Mouse (Mus musculus) CH12.LX (cell line): Measurements from ENCODE around the gene Uba3. TPM values are rescaled to one million over a fixed set of nuclear protein-coding genes. Genes with fewer than 3 reads are reported as not detected.
A peak's percentile ranks its signal among the peaks of the same experiment; 100 is the strongest.

Source experiments
- DNase-seq: peaks from one replicate; pipeline ENCODE4 v3.0.0-alpha.2; 2013; ENCODE audit errors: extremely low read depth
- H3K27ac ChIP-seq: 2 replicates; pipeline ENCODE4 v1.5.1; 2012; ENCODE audit warnings: low read depth, mild to moderate bottlenecking, control low read depth, moderate library complexity; ENCODE audit not compliant: insufficient read depth
- H3K27me3 ChIP-seq: replicated peaks from 2 replicates; pipeline ENCODE3; 2012; ENCODE audit warnings: inconsistent platforms
- H3K36me3 ChIP-seq, 2 experiments: replicated peaks in 1 of 2; 2 replicates each; pipeline versions ENCODE3 to v1.6.1; 2012; ENCODE audit warnings: inconsistent platforms in 1 of 2, low read length in 1 of 2, mild to moderate bottlenecking in 1 of 2, mixed read lengths in 1 of 2, moderate library complexity in 1 of 2; ENCODE audit not compliant: control insufficient read depth in 1 of 2, insufficient read depth in 1 of 2
- H3K4me1 ChIP-seq, 2 experiments: 2 replicates each; pipeline ENCODE4 v1.6.1; 2012; ENCODE audit warnings: inconsistent platforms in 1 of 2, moderate library complexity in 1 of 2; ENCODE audit not compliant: insufficient read depth in 2 of 2, control insufficient read depth in 1 of 2
- H3K4me2 ChIP-seq: 2 replicates; pipeline ENCODE4 v1.6.1; 2012; ENCODE audit warnings: low read depth, mild to moderate bottlenecking, control low read depth; ENCODE audit not compliant: poor library complexity, insufficient read depth, severe bottlenecking
- H3K4me3 ChIP-seq, 3 experiments: fragments of 150-350 bp in 1 of 3; sonication (generic) in 1 of 3; replicated peaks in 1 of 3; 2 replicates each; pipeline versions ENCODE3 to v1.5.1; 2011 to 2012; ENCODE audit warnings: low read depth in 2 of 3, low read length in 2 of 3, mild to moderate bottlenecking in 2 of 3, moderate library complexity in 2 of 3, control low read depth in 1 of 3, improper control_type of control experiment in 1 of 3, inconsistent platforms in 1 of 3, mixed read lengths in 1 of 3; ENCODE audit not compliant: poor library complexity in 1 of 3
- H3K79me2 ChIP-seq: replicated peaks from 2 replicates; pipeline ENCODE4 v1.6.1; 2012; ENCODE audit warnings: mild to moderate bottlenecking, moderate library complexity; ENCODE audit not compliant: control insufficient read depth, poor library complexity, insufficient read depth, severe bottlenecking; ENCODE audit errors: extremely low read depth
- H3K9ac ChIP-seq: 2 replicates; pipeline ENCODE4 v1.6.1; 2012; ENCODE audit warnings: low read depth, mild to moderate bottlenecking, control low read depth, moderate library complexity; ENCODE audit not compliant: insufficient read depth
- H3K9me3 ChIP-seq: replicated peaks from 2 replicates; pipeline ENCODE3; 2012; ENCODE audit warnings: low read length, inconsistent platforms, mixed read lengths
- BHLHE40 ChIP-seq: IDR thresholded peaks from 2 replicates; pipeline ENCODE4 v1.6.1; 2011; ENCODE audit warnings: mild to moderate bottlenecking, low read depth, low read length, improper control_type of control experiment
- CHD1 ChIP-seq: IDR thresholded peaks from 2 replicates; pipeline ENCODE4 v1.6.1; 2012; ENCODE audit warnings: low read depth, low read length, improper control_type of control experiment, inconsistent platforms
- CHD2 ChIP-seq: IDR thresholded peaks from 2 replicates; pipeline ENCODE4 v1.6.1; 2011; ENCODE audit warnings: low read length, improper control_type of control experiment
- CTCF ChIP-seq, 2 experiments: IDR thresholded peaks in 1 of 2; conservative IDR thresholded peaks in 1 of 2; 2 replicates each; pipeline ENCODE4 v1.5.1; 2011 to 2012; ENCODE audit warnings: low read depth in 2 of 2, low read length in 2 of 2, improper control_type of control experiment in 1 of 2, inconsistent platforms in 1 of 2, mild to moderate bottlenecking in 1 of 2, moderate library complexity in 1 of 2
- E2F4 ChIP-seq: IDR thresholded peaks from 2 replicates; pipeline ENCODE4 v1.6.1; 2011; ENCODE audit warnings: low read depth, low read length, improper control_type of control experiment; ENCODE audit not compliant: insufficient replicate concordance
- ELF1 ChIP-seq: IDR thresholded peaks from 2 replicates; pipeline ENCODE4 v1.6.1; 2014; ENCODE audit warnings: low read depth, mild to moderate bottlenecking, inconsistent platforms, low read length, improper control_type of control experiment
- ETS1 ChIP-seq: conservative IDR thresholded peaks from 2 replicates; pipeline ENCODE4 v1.6.1; 2012; ENCODE audit warnings: low read depth, mild to moderate bottlenecking, inconsistent platforms, low read length, improper control_type of control experiment, moderate library complexity
- GABPA ChIP-seq: IDR thresholded peaks from 2 replicates; pipeline ENCODE4 v1.6.1; 2012; ENCODE audit warnings: low read depth, low read length, improper control_type of control experiment, inconsistent platforms; ENCODE audit not compliant: insufficient replicate concordance
- HCFC1 ChIP-seq: IDR thresholded peaks from 2 replicates; pipeline ENCODE4 v1.6.1; 2012; ENCODE audit warnings: low read depth, mild to moderate bottlenecking, inconsistent platforms, low read length, improper control_type of control experiment
- IRF4 ChIP-seq: IDR thresholded peaks from 2 replicates; pipeline ENCODE4 v1.6.1; 2014; ENCODE audit warnings: low read depth, mild to moderate bottlenecking, inconsistent platforms, low read length, improper control_type of control experiment
- JUN ChIP-seq: IDR thresholded peaks from 2 replicates; pipeline ENCODE4 v1.6.1; 2011; ENCODE audit warnings: low read depth, mild to moderate bottlenecking, low read length, improper control_type of control experiment, moderate library complexity; ENCODE audit not compliant: insufficient read depth
- JUND ChIP-seq: conservative IDR thresholded peaks from 2 replicates; pipeline ENCODE4 v1.6.1; 2011; ENCODE audit warnings: low read depth, low read length, improper control_type of control experiment
- KAT2A ChIP-seq: IDR thresholded peaks from 2 replicates; pipeline ENCODE4 v1.6.1; 2012; ENCODE audit warnings: low read length, improper control_type of control experiment, inconsistent platforms; ENCODE audit not compliant: insufficient replicate concordance
- MAFK ChIP-seq: IDR thresholded peaks from 2 replicates; pipeline ENCODE4 v1.6.1; 2011; ENCODE audit warnings: low read length, improper control_type of control experiment; ENCODE audit not compliant: insufficient replicate concordance
- MAX ChIP-seq: IDR thresholded peaks from 2 replicates; pipeline ENCODE4 v1.6.1; 2011; ENCODE audit warnings: low read length, improper control_type of control experiment
- MAZ ChIP-seq: IDR thresholded peaks from 2 replicates; pipeline ENCODE4 v1.6.1; 2012; ENCODE audit warnings: low read depth, mild to moderate bottlenecking, inconsistent platforms, low read length, improper control_type of control experiment, moderate library complexity
- MXI1 ChIP-seq: IDR thresholded peaks from 2 replicates; pipeline ENCODE4 v1.6.1; 2011; ENCODE audit warnings: mild to moderate bottlenecking, low read depth, low read length, improper control_type of control experiment
- MYC ChIP-seq: IDR thresholded peaks from 2 replicates; pipeline ENCODE4 v1.6.1; 2011; ENCODE audit warnings: low read depth, mild to moderate bottlenecking, improper control_type of control experiment, low read length
- NELFE ChIP-seq: IDR thresholded peaks from 2 replicates; pipeline ENCODE4 v1.6.1; 2011; ENCODE audit warnings: low read depth, low read length, improper control_type of control experiment
- NRF1 ChIP-seq: IDR thresholded peaks from 2 replicates; pipeline ENCODE4 v1.6.1; 2014; ENCODE audit warnings: low read depth, mild to moderate bottlenecking, inconsistent platforms, low read length, improper control_type of control experiment, moderate library complexity
- PAX5 ChIP-seq: IDR thresholded peaks from 2 replicates; pipeline ENCODE4 v1.6.1; 2012; ENCODE audit warnings: low read length, inconsistent platforms, mixed read lengths
- POLR2A ChIP-seq: IDR thresholded peaks from 2 replicates; pipeline ENCODE4 v1.6.1; 2011; ENCODE audit warnings: low read depth, mild to moderate bottlenecking, improper control_type of control experiment, low read length
- POLR2AphosphoS2 ChIP-seq: IDR thresholded peaks from 2 replicates; pipeline ENCODE4 v1.6.1; 2011; ENCODE audit warnings: low read depth, low read length, improper control_type of control experiment
- RAD21 ChIP-seq: IDR thresholded peaks from 2 replicates; pipeline ENCODE4 v1.6.1; 2011; ENCODE audit warnings: low read depth, mild to moderate bottlenecking, low read length, improper control_type of control experiment, moderate library complexity
- RCOR1 ChIP-seq: conservative IDR thresholded peaks from 2 replicates; pipeline ENCODE4 v1.6.1; 2012; ENCODE audit warnings: low read depth, mild to moderate bottlenecking, inconsistent platforms, low read length, improper control_type of control experiment
- SIN3A ChIP-seq: IDR thresholded peaks from 2 replicates; pipeline ENCODE4 v1.6.1; 2012; ENCODE audit warnings: low read length, improper control_type of control experiment, inconsistent platforms
- TBP ChIP-seq: conservative IDR thresholded peaks from 2 replicates; pipeline ENCODE4 v1.6.1; 2011; ENCODE audit warnings: low read depth, low read length, improper control_type of control experiment
- TCF12 ChIP-seq: IDR thresholded peaks from 2 replicates; pipeline ENCODE4 v1.6.1; 2014; ENCODE audit warnings: low read depth, mild to moderate bottlenecking, inconsistent platforms, low read length, improper control_type of control experiment
- UBTF ChIP-seq: IDR thresholded peaks from 2 replicates; pipeline ENCODE4 v1.6.1; 2012; ENCODE audit warnings: low read depth, mild to moderate bottlenecking, inconsistent platforms, low read length, improper control_type of control experiment, moderate library complexity
- USF1 ChIP-seq: IDR thresholded peaks from 2 replicates; pipeline ENCODE4 v1.6.1; 2014; ENCODE audit warnings: low read depth, mild to moderate bottlenecking, inconsistent platforms, low read length, improper control_type of control experiment
- USF2 ChIP-seq: conservative IDR thresholded peaks from 2 replicates; pipeline ENCODE4 v1.6.1; 2011; ENCODE audit warnings: low read depth, low read length, improper control_type of control experiment
- ZC3H11A ChIP-seq: IDR thresholded peaks from 2 replicates; pipeline ENCODE4 v1.6.1; 2012; ENCODE audit warnings: low read depth, mild to moderate bottlenecking, inconsistent platforms, low read length, improper control_type of control experiment
- ZNF384 ChIP-seq: IDR thresholded peaks from 2 replicates; pipeline ENCODE4 v1.6.1; 2012; ENCODE audit warnings: low read depth, low read length, improper control_type of control experiment, inconsistent platforms
- dilution Hi-C: fragments of 300-500 bp; cut with MboI; formaldehyde crosslinking; loops from 2 replicates; pipeline ENCODE4 v1.14.3; 2020; ENCODE audit warnings: low sequenced_read_pairs; ENCODE audit not compliant: extremely low pct_unique_long_range_greater_than_20kb, extremely low pct_ligation_motif_present
- in situ Hi-C: fragments of 300-500 bp; cut with MboI; formaldehyde crosslinking; loops from 3 replicates; pipeline ENCODE4 v1.14.3; 2019; ENCODE audit warnings: low sequenced_read_pairs, low pct_ligation_motif_present, low pct_unique_long_range_greater_than_20kb, mixed read lengths
- polyA plus RNA-seq: library from polyadenylated mRNA; unstranded; fragments of >175 nt; gene quantifications from 2 replicates; pipeline ENCODE4 v1.2.1, GENCODE M21; 2012; ENCODE audit warnings: low read depth; ENCODE audit not compliant: insufficient read length
- total RNA-seq, 2 experiments: library from RNA; depleted of rRNA; stranded (reverse); fragments of 300-350 nt in 1 of 2; fragments of >200 nt in 1 of 2; gene quantifications; 2 replicates each; pipeline ENCODE4 v1.2.3; 2012 to 2014

Uba3 gene
- total and polyA plus RNA-seq, 3 experiments: 52.7 to 106 (median 55.6) TPM

GRCm38 (mm10) chr6:97150156-97150555 is 55.3 kb downstream of the Uba3 start:
- H3K9me3 ChIP-seq: no peaks in the 10 kb centered on the region
- no peak overlapping the region for H3K9ac ChIP-seq
- no peak for TF ChIP-seq POLR2A
- peak; percentile 13 to 43; a peak in 1 of 4 replicates for TF ChIP-seq CTCF (conservative IDR thresholded peaks at IDR 0.05 in 1 of 2, IDR thresholded peaks at IDR 0.05 in 1 of 2; ENCODE audit: low read depth in 2 of 2, low read length in 2 of 2)
- TF ChIP-seq RAD21: peak; percentile 18
- dilution Hi-C loops: no loop called here
- in situ Hi-C loops: no loop called here
- no peaks in the 10 kb centered on the region for H3K27me3 ChIP-seq
- peak; percentile 20 for DNase-seq
- H3K27ac ChIP-seq: no peak overlapping the region
- peaks cover 3 to 34% of the 10 kb centered on the region in 2 experiments; a peak in 3 of 4 replicates for H3K4me1 ChIP-seq
- H3K79me2 ChIP-seq: no peaks in the 10 kb centered on the region
- peaks cover 8 to 27% of the 10 kb centered on the region in 2 experiments for H3K36me3 ChIP-seq
- H3K4me3 ChIP-seq: no peak overlapping the region
- no peak overlapping the region for H3K4me2 ChIP-seq

GRCm38 (mm10) chr6:97149721-97150120 is 55.7 kb downstream of the Uba3 start:
- peaks cover 3 to 34% of the 10 kb centered on the region in 2 experiments; a peak in 3 of 4 replicates for H3K4me1 ChIP-seq
- H3K9me3 ChIP-seq: no peaks in the 10 kb centered on the region
- peak; percentile 12 for DNase-seq
- dilution Hi-C loops (no loop called here), in situ Hi-C loops (no loop called here)
- H3K4me2 ChIP-seq: peak overlapping the region; percentile 68; the same call in 1 of the 2 replicates
- no peak overlapping the region for H3K9ac ChIP-seq
- H3K27ac ChIP-seq: no peak overlapping the region
- H3K36me3 ChIP-seq: peaks cover 9 to 32% of the 10 kb centered on the region in 2 experiments
- no peaks in the 10 kb centered on the region for H3K27me3 ChIP-seq
- H3K4me3 ChIP-seq: no peak overlapping the region
- H3K79me2 ChIP-seq: no peaks in the 10 kb centered on the region
- TF ChIP-seq E2F4 (no peak), MAFK (peak; percentile 42; the same call in 1 of the 2 replicates), RAD21 (no peak), NELFE (no peak), MXI1 (no peak), CHD2 (no peak), ZC3H11A (no peak), IRF4 (0 out of 2 replicates have a peak, but pooled peaks have one; percentile 41), NRF1 (no peak), JUN (0 out of 2 replicates have a peak, but pooled peaks have one; percentile 33), KAT2A (no peak), USF2 (no peak), ZNF384 (peak; percentile 73), HCFC1 (no peak), GABPA (no peak), ETS1 (0 out of 2 replicates have a peak, but pooled peaks have one; percentile 17), ELF1 (no peak), MAZ (no peak), SIN3A (0 out of 2 replicates have a peak, but pooled peaks have one; percentile 25), MAX (no peak), JUND (no peak), POLR2A (no peak), UBTF (no peak), CHD1 (no peak), CTCF (conservative IDR thresholded peaks at IDR 0.05 in 1 of 2, IDR thresholded peaks at IDR 0.05 in 1 of 2; ENCODE audit: low read depth in 2 of 2, low read length in 2 of 2) (no peak), TCF12 (no peak), PAX5 (no peak), POLR2AphosphoS2 (0 out of 2 replicates have a peak, but pooled peaks have one; percentile 35), BHLHE40 (no peak), MYC (no peak), USF1 (no peak), RCOR1 (no peak), TBP (no peak)
